Mouse (Mus musculus) heart, adult 8-10 months (tissue): ENCODE measurements around the gene Cntln. TPM values are rescaled to one million over a fixed set of nuclear protein-coding genes. Genes with fewer than 3 reads are reported as not detected.

Experiments used
- DNase-seq: peaks from one replicate; pipeline ENCODE4 v3.0.0; 2022; ENCODE audit warnings: low spot score
- total RNA-seq, 4 experiments: library from RNA; stranded (reverse); gene quantifications; 2 replicates each; pipeline ENCODE4 v1.2.4; 2022

The Cntln gene
- total RNA-seq: 1 to 10 TPM; 1.8 to 2.5 (median 2.0) TPM

GRCm38 (mm10) chr4:84884111-84884538 is at the start of gene Cntln:
TSS of gene Cntln (plus strand) at chr4:84884309.
- peak; percentile 95 for DNase-seq

GRCm38 (mm10) chr4:84836979-84837378 is 47.1 kb upstream of the Cntln start:
- no peak for DNase-seq

GRCm38 (mm10) chr4:84838545-84838944 is 45.6 kb upstream of the Cntln start:
- no peak for DNase-seq

- DNase-seq: no peak
These were observed 44.6 kb upstream of the Cntln start for GRCm38 (mm10) chr4:84839466-84839865.

- DNase-seq: no peak
These were observed 26.5 kb upstream of the Cntln start for GRCm38 (mm10) chr4:84857588-84857987.

GRCm38 (mm10) chr4:84876347-84876746 is 7.8 kb upstream of the Cntln start:
- peak; percentile 45 for DNase-seq

- no peak for DNase-seq
These were observed 463 bp upstream of the Cntln start for GRCm38 (mm10) chr4:84883646-84884045.

- DNase-seq: peak; percentile 32
These were observed 596 bp downstream of the Cntln start for GRCm38 (mm10) chr4:84884539-84885270.

GRCm38 (mm10) chr4:84885271-84885540 is 1.1 kb downstream of the Cntln start:
- no peak for DNase-seq

- no peak for DNase-seq
These were observed 34.3 kb downstream of the Cntln start for GRCm38 (mm10) chr4:84918393-84918792.

- no peak for DNase-seq
These were observed 50.3 kb downstream of the Cntln start for GRCm38 (mm10) chr4:84934342-84934929.

GRCm38 (mm10) chr4:84942059-84942458 is 58.0 kb downstream of the Cntln start:
- no peak for DNase-seq

- DNase-seq: no peak
These were observed 58.5 kb downstream of the Cntln start for GRCm38 (mm10) chr4:84942651-84943050.

- DNase-seq: no peak
These were observed 60.0 kb downstream of the Cntln start for GRCm38 (mm10) chr4:84944100-84944499.

- no peak for DNase-seq
These were observed 62.3 kb downstream of the Cntln start for GRCm38 (mm10) chr4:84946450-84946849.

- no peak for DNase-seq
These were observed 93.0 kb downstream of the Cntln start for GRCm38 (mm10) chr4:84976875-84977646.

GRCm38 (mm10) chr4:84995520-84996348 is 111.6 kb downstream of the Cntln start:
- no peak for DNase-seq

GRCm38 (mm10) chr4:85005581-85005980 is 121.5 kb downstream of the Cntln start:
- no peak for DNase-seq

GRCm38 (mm10) chr4:85006789-85007188 is 122.7 kb downstream of the Cntln start:
- no peak for DNase-seq

- no peak for DNase-seq
These were observed 126.7 kb downstream of the Cntln start for GRCm38 (mm10) chr4:85010846-85011245.

GRCm38 (mm10) chr4:85045748-85046147 is 161.6 kb downstream of the Cntln start:
- no peak for DNase-seq
